Mouse (Mus musculus) retina, postnatal 1 day (tissue): ENCODE measurements around the gene Cracr2b.

Source experiments
- DNase-seq: peaks from one replicate; pipeline ENCODE4 v3.0.0-alpha.2; 2012

Gene Cracr2b

GRCm38 (mm10) chr7:141460391-141461113 is at the start of gene Cracr2b:
Gene Cracr2b (plus strand): TSS chr7:141461094.
- DNase-seq, result no peak

- no peak for DNase-seq
Measured at GRCm38 (mm10) chr7:141411667-141412066, 49.2 kb upstream of the Cracr2b start.

GRCm38 (mm10) chr7:141413331-141413730 is 47.6 kb upstream of the Cracr2b start:
- DNase-seq, result no peak

GRCm38 (mm10) chr7:141413809-141414584 is 46.9 kb upstream of the Cracr2b start, which contains the start of gene Gatd1:
Gene Gatd1 (minus strand): TSS chr7:141414136.
- DNase-seq, result peak; percentile 99

- no peak for DNase-seq
Measured at GRCm38 (mm10) chr7:141416144-141416841, 44.6 kb upstream of the Cracr2b start.

GRCm38 (mm10) chr7:141417731-141418681 is 42.9 kb upstream of the Cracr2b start:
- no peak for DNase-seq

- no peak for DNase-seq
Measured at GRCm38 (mm10) chr7:141418970-141419369, 41.9 kb upstream of the Cracr2b start.

GRCm38 (mm10) chr7:141420030-141420702 is 40.7 kb upstream of the Cracr2b start:
- no peak for DNase-seq

GRCm38 (mm10) chr7:141423811-141424210 is 37.1 kb upstream of the Cracr2b start:
- no peak for DNase-seq

GRCm38 (mm10) chr7:141426948-141427730 is 33.8 kb upstream of the Cracr2b start:
- DNase-seq, result no peak

GRCm38 (mm10) chr7:141428701-141429100 is 32.2 kb upstream of the Cracr2b start:
- no peak for DNase-seq

- peak; percentile 78 for DNase-seq
Measured at GRCm38 (mm10) chr7:141429310-141429709, 31.6 kb upstream of the Cracr2b start, which contains the start of gene Cend1. Gene Cend1 (minus strand): TSS chr7:141429491.

- DNase-seq, result no peak
Measured at GRCm38 (mm10) chr7:141429840-141430584, 30.9 kb upstream of the Cracr2b start.

- DNase-seq, result no peak
Measured at GRCm38 (mm10) chr7:141430585-141431240, 30.2 kb upstream of the Cracr2b start.

- DNase-seq, result no peak
Measured at GRCm38 (mm10) chr7:141431434-141432185, 29.3 kb upstream of the Cracr2b start.

GRCm38 (mm10) chr7:141432186-141432611 is 28.7 kb upstream of the Cracr2b start:
- DNase-seq, result no peak

GRCm38 (mm10) chr7:141432741-141433516 is 28.0 kb upstream of the Cracr2b start:
- DNase-seq, result peak; percentile 58
